Mouse (Mus musculus) heart, embryonic 11.5 days (tissue): ENCODE results near the gene Mob4. TPM values are rescaled to one million over a fixed set of nuclear protein-coding genes. Genes with fewer than 3 reads are reported as not detected.

ENCODE experiments used
- ATAC-seq: fragments of 200-750 bp; cut with Nextera tagmentation; replicated peaks from 2 replicates; pipeline ENCODE4 v1.8.0; 2017; ENCODE audit warnings: moderate library complexity; ENCODE audit not compliant: insufficient number of reproducible peaks, low FRiP score, low TSS enrichment
- H3K27ac ChIP-seq: fragments of 300-500 bp; sonication (generic); 2 replicates; pipeline ENCODE4 v1.5.1; 2014; ENCODE audit warnings: mild to moderate bottlenecking, low read depth, low read length
- H3K27me3 ChIP-seq: fragments of 300-500 bp; sonication (generic); 2 replicates; pipeline ENCODE4 v1.6.1; 2014; ENCODE audit warnings: mild to moderate bottlenecking, low read length, mixed read lengths; ENCODE audit not compliant: control insufficient read depth, insufficient read depth
- H3K36me3 ChIP-seq: fragments of 300-500 bp; sonication (generic); 2 replicates; pipeline ENCODE4 v1.6.1; 2014; ENCODE audit warnings: mild to moderate bottlenecking, low read length, moderate library complexity, mixed read lengths; ENCODE audit not compliant: control insufficient read depth, insufficient read depth
- H3K4me1 ChIP-seq: fragments of 300-500 bp; sonication (generic); 2 replicates; pipeline ENCODE4 v1.6.1; 2014; ENCODE audit warnings: low read length; ENCODE audit not compliant: control insufficient read depth, insufficient read depth
- H3K4me2 ChIP-seq: fragments of 300-500 bp; sonication (generic); 2 replicates; pipeline ENCODE4 v1.6.1; 2014; ENCODE audit warnings: mild to moderate bottlenecking, moderate library complexity
- H3K4me3 ChIP-seq: fragments of 300-500 bp; sonication (generic); 2 replicates; pipeline ENCODE4 v1.5.1; 2014; ENCODE audit warnings: low read depth, low read length
- H3K9ac ChIP-seq: fragments of 300-500 bp; sonication (generic); 2 replicates; pipeline ENCODE4 v1.6.1; 2014; ENCODE audit warnings: mild to moderate bottlenecking, low read depth, low read length, moderate library complexity
- H3K9me3 ChIP-seq: fragments of 300-500 bp; sonication (generic); replicated peaks from 2 replicates; pipeline ENCODE4 v1.6.1; 2016; ENCODE audit warnings: low read length; ENCODE audit not compliant: control insufficient read depth
- WGBS: fragments of 180-500 bp; shearing (Covaris S2); extraction: QIAGEN DNeasy Blood & Tissue Kit; methylation state at CpG from one replicate; pipeline ENCODE4 v1.1.7; 2014; ENCODE audit not compliant: insufficient replicate concordance; 5-methylcytosine and 5-hydroxymethylcytosine counted together
- polyA plus RNA-seq: library from polyadenylated mRNA; unstranded; fragments of >200 nt; fragmentation: Nextera tagmentation; extraction: Ambion mirVana; gene quantifications from 2 replicates; pipeline ENCODE4 v1.2.1, GENCODE M21; 2014

Mob4 gene
- polyA plus RNA-seq, 1 experiment from 2014 or later = 120 TPM

- H3K4me1 ChIP-seq = peaks cover 2% of the 10 kb centered on the region; the same call in 1 of the 2 replicates
- no peak overlapping the region for H3K4me2 ChIP-seq
- H3K27me3 ChIP-seq = no peaks in the 10 kb centered on the region
- no peak overlapping the region for H3K27ac ChIP-seq
- ATAC-seq = no peak
- H3K4me3 ChIP-seq = no peak overlapping the region
- H3K9me3 ChIP-seq = no peaks in the 10 kb centered on the region
- no peak overlapping the region for H3K9ac ChIP-seq
- H3K36me3 ChIP-seq = no peaks in the 10 kb centered on the region
- 76% methylated on average over 6 of the region's 6 CpGs for WGBS
These were observed 54.7 kb downstream of the Mob4 start for GRCm38 (mm10) chr1:55185718-55186117.

DNA sequence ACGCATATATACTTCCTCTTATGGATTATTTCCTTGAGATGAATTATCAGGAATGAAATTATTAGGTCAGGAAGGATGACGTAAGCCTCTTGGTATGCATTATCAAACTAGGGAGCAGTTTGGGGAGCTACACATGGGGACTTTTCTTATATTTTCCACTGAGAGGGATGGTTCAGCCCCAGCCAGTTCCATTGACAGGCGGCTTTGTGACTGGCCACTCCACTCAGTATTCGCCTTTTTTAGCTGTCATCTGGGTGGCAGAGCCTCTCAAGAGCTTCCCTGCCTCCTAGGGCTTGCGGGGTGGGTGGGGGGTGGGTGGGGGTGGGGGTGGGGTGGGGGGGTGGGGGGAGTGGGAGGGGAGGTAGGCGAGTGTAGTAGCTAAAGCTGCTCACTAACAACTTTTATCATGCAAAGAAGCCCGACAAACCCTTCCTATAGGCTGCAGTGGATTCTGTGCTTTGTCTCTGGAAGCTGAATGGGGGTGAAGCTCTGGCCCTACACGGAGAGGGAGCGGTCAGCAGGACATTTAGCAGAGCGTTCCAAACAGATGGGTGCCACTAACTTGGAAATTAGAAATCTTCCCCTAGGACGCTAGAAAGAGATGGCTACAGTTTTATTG is 55.7 kb downstream of the Mob4 start:
- 30% methylated on average over 11 of the region's 11 CpGs for WGBS
- no peaks in the 10 kb centered on the region for H3K9me3 ChIP-seq
- H3K4me1 ChIP-seq = peaks cover 2% of the 10 kb centered on the region; the same call in 1 of the 2 replicates
- no peaks in the 10 kb centered on the region for H3K27me3 ChIP-seq
- H3K4me2 ChIP-seq = no peak overlapping the region
- no peak for ATAC-seq
- no peaks in the 10 kb centered on the region for H3K36me3 ChIP-seq
- H3K27ac ChIP-seq = no peak overlapping the region
- H3K4me3 ChIP-seq = no peak overlapping the region
- no peak overlapping the region for H3K9ac ChIP-seq

DNA sequence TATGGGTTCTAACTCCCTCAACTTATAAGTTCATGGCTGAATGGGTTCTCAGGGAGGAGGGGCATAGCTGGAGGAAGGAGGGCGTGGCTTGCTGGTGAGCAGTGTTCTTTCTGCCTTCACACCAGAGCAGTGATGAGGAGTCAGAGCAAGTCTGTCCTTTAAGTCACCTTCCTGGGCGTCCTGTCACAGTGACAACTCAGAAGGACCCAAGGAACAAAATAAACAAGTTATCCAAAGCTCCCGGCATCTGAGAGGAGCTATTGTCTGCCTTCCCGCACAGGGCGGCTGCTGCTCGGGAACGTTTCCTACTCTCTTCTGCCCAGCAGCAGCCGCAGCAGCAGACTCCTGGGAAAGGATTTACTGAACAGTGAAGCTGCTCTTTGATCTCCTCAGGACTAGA is 61.0 kb downstream of the Mob4 start:
- WGBS = 21% methylated on average over 8 of the region's 8 CpGs
- peak overlapping the region; percentile 62 for H3K9ac ChIP-seq
- peak overlapping the region; percentile 43; the same call in 1 of the 2 replicates for H3K27ac ChIP-seq
- peaks cover 4% of the 10 kb centered on the region; the same call in 1 of the 2 replicates for H3K4me1 ChIP-seq
- peak overlapping the region; percentile 24; the same call in 1 of the 2 replicates for H3K4me3 ChIP-seq
- H3K27me3 ChIP-seq = no peaks in the 10 kb centered on the region
- peak; percentile 52; the same call in 1 of the 2 replicates for ATAC-seq
- peak overlapping the region; percentile 55 for H3K4me2 ChIP-seq
- H3K9me3 ChIP-seq = no peaks in the 10 kb centered on the region
- H3K36me3 ChIP-seq = no peaks in the 10 kb centered on the region

GRCm38 (mm10) chr1:55192824-55193223 is 61.8 kb downstream of the Mob4 start:
- no peaks in the 10 kb centered on the region for H3K9me3 ChIP-seq
- H3K4me2 ChIP-seq = no peak overlapping the region
- H3K4me3 ChIP-seq = no peak overlapping the region
- H3K27ac ChIP-seq = peak overlapping the region; percentile 58
- 53% methylated on average over 3 of the region's 3 CpGs for WGBS
- H3K36me3 ChIP-seq = no peaks in the 10 kb centered on the region
- no peak overlapping the region for H3K9ac ChIP-seq
- 0 out of 2 replicates have a peak, but pooled peaks cover 3% of the 10 kb centered on the region for H3K4me1 ChIP-seq
- H3K27me3 ChIP-seq = no peaks in the 10 kb centered on the region
- ATAC-seq = no peak

DNA sequence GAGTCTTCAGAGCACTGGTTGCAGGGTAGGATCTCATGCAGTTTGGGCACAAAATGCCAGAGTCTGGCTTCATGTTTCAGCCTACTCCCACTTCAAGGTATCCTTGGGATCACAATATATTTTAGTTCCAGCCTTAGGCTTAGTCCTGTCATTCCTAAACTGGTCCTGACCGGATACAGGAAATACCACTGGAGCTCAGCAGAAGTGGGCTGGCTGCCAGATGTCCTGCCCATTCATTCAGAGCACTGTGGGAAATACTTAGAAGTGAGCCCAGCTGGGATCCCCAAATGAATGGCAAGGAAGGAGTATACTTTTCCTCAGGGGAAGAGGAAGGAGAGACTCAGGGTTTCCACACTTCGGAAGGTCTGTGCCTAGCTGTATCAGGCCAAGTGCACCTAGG is 62.3 kb downstream of the Mob4 start:
- Histone ChIP-seq H3K9me3 (no peaks in the 10 kb centered on the region), H3K27ac (peak overlapping the region; percentile 58), H3K4me2 (no peak overlapping the region), H3K27me3 (no peaks in the 10 kb centered on the region), H3K36me3 (no peaks in the 10 kb centered on the region), H3K4me3 (no peak overlapping the region), H3K9ac (no peak overlapping the region), H3K4me1 (0 out of 2 replicates have a peak, but pooled peaks cover 3% of the 10 kb centered on the region)
- WGBS = 43% methylated on average over 2 of the region's 2 CpGs
- ATAC-seq = peak; percentile 71

DNA sequence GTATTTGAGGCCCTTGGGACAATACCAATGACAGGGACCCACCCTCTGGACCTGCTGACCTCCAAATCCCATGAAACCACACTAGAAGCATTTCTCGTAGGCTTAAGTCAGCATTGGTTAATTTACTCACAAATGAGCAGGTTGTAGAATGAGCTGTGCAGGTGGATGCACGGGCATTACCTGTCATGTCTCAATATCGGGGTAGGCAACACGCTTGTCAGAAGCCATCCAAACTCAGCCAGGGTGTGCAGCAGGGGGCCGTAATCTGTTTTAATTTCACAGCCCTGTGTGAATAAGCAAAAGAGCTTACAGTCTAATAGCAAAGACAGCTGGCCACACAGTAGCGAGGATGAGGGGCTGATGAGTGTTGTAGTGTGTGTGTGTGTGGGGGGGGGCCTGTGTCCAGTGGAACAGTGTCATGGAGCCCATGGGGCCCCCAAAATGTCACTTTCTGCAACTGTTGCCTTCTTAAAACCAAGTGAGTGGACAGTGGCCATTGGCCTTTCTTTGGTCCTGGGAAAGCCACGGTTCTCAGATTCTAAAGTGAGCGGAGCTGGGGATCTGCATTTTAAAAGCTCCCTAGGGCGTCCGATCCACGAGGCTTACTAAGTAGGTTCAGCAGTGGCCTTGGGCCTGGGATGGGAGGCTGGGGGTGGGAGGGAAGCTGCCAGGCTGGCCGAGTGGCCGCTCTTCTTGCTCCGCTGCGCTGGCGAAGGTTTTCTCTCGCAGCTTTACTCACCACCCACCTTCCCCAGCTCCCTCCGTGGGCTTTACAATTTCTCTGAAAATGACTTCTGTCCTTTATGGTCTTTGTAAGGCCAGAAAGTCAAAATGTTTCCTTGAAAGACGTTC is 63.3 kb downstream of the Mob4 start:
- Histone ChIP-seq H3K36me3 (no peaks in the 10 kb centered on the region), H3K9me3 (no peaks in the 10 kb centered on the region), H3K9ac (no peak overlapping the region), H3K4me3 (no peak overlapping the region), H3K27me3 (no peaks in the 10 kb centered on the region), H3K4me2 (no peak overlapping the region), H3K4me1 (0 out of 2 replicates have a peak, but pooled peaks cover 3% of the 10 kb centered on the region), H3K27ac (0 out of 2 replicates have a peak overlapping the region, but pooled peaks have one; percentile 58)
- ATAC-seq = no peak
- 48% methylated on average over 19 of the region's 19 CpGs for WGBS

- no peaks in the 10 kb centered on the region for H3K36me3 ChIP-seq
- no peak for ATAC-seq
- H3K27me3 ChIP-seq = no peaks in the 10 kb centered on the region
- H3K9ac ChIP-seq = no peak overlapping the region
- H3K4me1 ChIP-seq = 0 out of 2 replicates have a peak, but pooled peaks cover 3% of the 10 kb centered on the region
- H3K27ac ChIP-seq = no peak overlapping the region
- 67% methylated on average over 4 of the region's 4 CpGs for WGBS
- H3K4me2 ChIP-seq = no peak overlapping the region
- no peaks in the 10 kb centered on the region for H3K9me3 ChIP-seq
- no peak overlapping the region for H3K4me3 ChIP-seq
These were observed 64.0 kb downstream of the Mob4 start for GRCm38 (mm10) chr1:55195021-55195420.

GRCm38 (mm10) chr1:55196327-55197003 is 65.4 kb downstream of the Mob4 start:
- Histone ChIP-seq H3K4me2 (no peak overlapping the region), H3K36me3 (no peaks in the 10 kb centered on the region), H3K27ac (peak overlapping the region; percentile 57), H3K9me3 (no peaks in the 10 kb centered on the region), H3K4me1 (0 out of 2 replicates have a peak, but pooled peaks cover 3% of the 10 kb centered on the region), H3K27me3 (no peaks in the 10 kb centered on the region), H3K9ac (no peak overlapping the region), H3K4me3 (no peak overlapping the region)
- 53% methylated on average over 6 of the region's 6 CpGs for WGBS
- no peak for ATAC-seq
